Mouse (Mus musculus) liver, adult 2 months (tissue): ENCODE data around the gene Hpf1.

Experiments used
- CTCF ChIP-seq: fragments of 200-500 bp; IDR thresholded peaks from 2 replicates; pipeline ENCODE4 v1.5.1; 2011; ENCODE audit warnings: low read depth, low read length, control low read depth
- POLR2A ChIP-seq: fragments of 200-500 bp; IDR thresholded peaks from 2 replicates; pipeline ENCODE4 v1.6.1; 2011; ENCODE audit warnings: low read length, control low read depth; ENCODE audit not compliant: insufficient read depth; ENCODE audit errors: extremely low read depth

- no peak for TF ChIP-seq CTCF
- TF ChIP-seq POLR2A, result no peak
Measured at GRCm38 (mm10) chr8:60860749-60861148, 29.5 kb upstream of the Hpf1 start.
